Mouse (Mus musculus): ENCODE data around the gene Apba2. TPM values are rescaled to one million over a fixed set of nuclear protein-coding genes. Genes with fewer than 3 reads are reported as not detected.

Apba2 gene
- polyA plus RNA-seq, 1 experiment from 2014 or later, result 0.27 TPM

DNA sequence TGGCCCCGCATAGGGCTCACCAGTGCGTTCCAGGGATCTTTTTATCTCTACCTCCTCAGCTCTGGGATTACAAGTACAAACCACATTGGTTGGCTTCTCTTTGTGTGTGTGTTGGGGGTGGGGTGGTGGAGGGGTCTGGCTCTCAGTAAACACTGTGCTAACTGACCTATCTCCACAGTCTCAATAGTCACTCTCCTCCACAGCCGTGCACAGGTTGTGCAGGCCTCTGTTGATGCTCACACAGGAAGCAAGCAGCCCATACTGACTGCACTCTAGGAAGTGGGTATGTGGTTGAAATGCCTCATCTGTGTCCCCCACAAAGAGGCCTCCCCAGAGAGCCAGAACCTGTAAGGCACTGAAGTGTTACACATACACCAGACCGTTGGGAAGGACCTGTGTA, 131.7 kb downstream of the Apba2 start:
- DNase-seq (no peak), ATAC-seq (ENCODE audit: low read depth) (peak; percentile 54; the same call in 1 of the 2 replicates)
- Histone ChIP-seq H3K4me3 (replicated peaks) (no peak overlapping the region), H3K36me3 (no peaks in the 10 kb centered on the region), H3K27ac (no peak overlapping the region), H3K9ac (no peak overlapping the region), H3K27me3 (no peaks in the 10 kb centered on the region), H3K4me2 (no peak overlapping the region), H3K4me1 (replicated peaks) (no peaks in the 10 kb centered on the region), H3K9me3 (replicated peaks) (peaks cover 2% of the 10 kb centered on the region; the same call in 1 of the 2 replicates)
- 46% methylated on average over 4 of the region's 4 CpGs for WGBS (ENCODE audit: insufficient replicate concordance)

DNA sequence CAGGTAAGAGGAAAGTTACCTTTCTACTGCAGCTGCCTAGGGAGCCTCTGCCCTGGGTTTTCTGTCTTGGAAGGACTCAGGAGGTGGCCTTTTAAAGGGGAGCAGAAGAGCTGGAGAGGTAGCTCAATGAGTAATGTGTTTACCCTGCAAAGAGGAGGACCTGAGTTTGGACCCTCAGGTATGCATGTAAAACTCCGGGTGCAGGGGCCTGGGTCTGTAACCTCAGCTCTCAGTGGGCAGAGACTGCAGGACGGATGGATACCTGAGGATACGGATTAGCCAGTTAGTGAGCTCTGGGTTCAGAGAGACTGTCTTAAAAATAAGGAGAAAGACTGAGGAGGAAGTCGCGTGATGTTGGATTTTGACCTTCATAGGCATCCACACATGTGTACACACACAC, 132.4 kb downstream of the Apba2 start:
- Histone ChIP-seq H3K9me3 (replicated peaks) (peaks cover 2% of the 10 kb centered on the region; the same call in 1 of the 2 replicates), H3K4me2 (no peak overlapping the region), H3K4me3 (replicated peaks) (no peak overlapping the region), H3K9ac (no peak overlapping the region), H3K27ac (no peak overlapping the region), H3K36me3 (no peaks in the 10 kb centered on the region), H3K27me3 (no peaks in the 10 kb centered on the region), H3K4me1 (replicated peaks) (no peaks in the 10 kb centered on the region)
- DNase-seq (no peak), ATAC-seq (ENCODE audit: low read depth) (no peak)
- WGBS (ENCODE audit: insufficient replicate concordance), result 68% methylated on average over 5 of the region's 5 CpGs

DNA sequence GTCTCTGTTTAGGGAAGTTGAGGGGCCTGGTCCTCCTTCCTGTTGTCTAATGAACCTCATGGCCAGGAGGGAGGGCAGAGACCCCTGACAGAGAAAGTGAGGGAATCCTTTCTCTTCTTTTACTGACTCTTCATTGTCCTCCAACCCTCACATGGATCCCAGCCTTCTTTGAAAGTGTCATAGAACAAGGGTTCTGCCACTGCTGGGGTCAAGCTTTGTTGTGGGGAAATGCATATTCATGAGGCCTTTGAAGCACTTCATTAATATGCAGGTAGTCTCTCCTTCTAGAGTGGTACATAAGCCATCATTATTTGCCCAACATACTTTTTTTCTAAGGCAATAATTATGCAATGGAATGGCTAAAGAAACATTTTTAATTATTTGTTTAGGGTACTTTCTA, 133.0 kb downstream of the Apba2 start:
- no peak overlapping the region for H3K4me2 ChIP-seq
- no peaks in the 10 kb centered on the region for H3K27me3 ChIP-seq
- no peak overlapping the region for H3K27ac ChIP-seq
- no peaks in the 10 kb centered on the region for H3K36me3 ChIP-seq
- peaks cover 2% of the 10 kb centered on the region; the same call in 1 of the 2 replicates for H3K9me3 ChIP-seq (replicated peaks)
- H3K4me3 ChIP-seq (replicated peaks), result no peak overlapping the region
- no peak for DNase-seq
- no peak for ATAC-seq (ENCODE audit: low read depth)
- no peak overlapping the region for H3K9ac ChIP-seq
- H3K4me1 ChIP-seq (replicated peaks), result no peaks in the 10 kb centered on the region

DNA sequence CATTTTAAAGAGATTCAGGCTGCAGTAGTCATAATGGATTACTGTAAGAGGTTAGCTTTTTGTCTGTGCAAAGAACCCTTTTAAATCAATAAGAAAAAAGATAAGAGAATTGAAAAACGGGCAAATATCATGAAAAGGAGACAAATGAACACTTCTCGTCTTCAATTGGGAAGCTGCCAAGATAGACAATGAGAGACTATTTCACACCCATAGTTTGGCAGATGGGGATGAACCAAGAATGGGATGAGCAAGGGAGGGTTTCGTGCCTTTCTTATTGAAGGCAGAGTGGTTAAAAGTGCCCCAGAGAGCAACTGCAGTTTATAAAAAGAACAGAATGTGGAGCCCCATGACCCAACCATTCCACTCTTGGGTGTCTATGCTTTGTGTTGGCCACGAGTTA, 137.4 kb downstream of the Apba2 start:
- H3K27me3 ChIP-seq, result no peaks in the 10 kb centered on the region
- 52% methylated on average over 4 of the region's 4 CpGs for WGBS (ENCODE audit: insufficient replicate concordance)
- DNase-seq (no peak), ATAC-seq (ENCODE audit: low read depth) (no peak)
- no peak overlapping the region for H3K4me3 ChIP-seq (replicated peaks)
- no peaks in the 10 kb centered on the region for H3K36me3 ChIP-seq
- no peaks in the 10 kb centered on the region for H3K4me1 ChIP-seq (replicated peaks)
- H3K9ac ChIP-seq, result no peak overlapping the region
- peaks cover 2% of the 10 kb centered on the region; the same call in 1 of the 2 replicates for H3K9me3 ChIP-seq (replicated peaks)
- no peak overlapping the region for H3K4me2 ChIP-seq
- H3K27ac ChIP-seq, result no peak overlapping the region

DNA sequence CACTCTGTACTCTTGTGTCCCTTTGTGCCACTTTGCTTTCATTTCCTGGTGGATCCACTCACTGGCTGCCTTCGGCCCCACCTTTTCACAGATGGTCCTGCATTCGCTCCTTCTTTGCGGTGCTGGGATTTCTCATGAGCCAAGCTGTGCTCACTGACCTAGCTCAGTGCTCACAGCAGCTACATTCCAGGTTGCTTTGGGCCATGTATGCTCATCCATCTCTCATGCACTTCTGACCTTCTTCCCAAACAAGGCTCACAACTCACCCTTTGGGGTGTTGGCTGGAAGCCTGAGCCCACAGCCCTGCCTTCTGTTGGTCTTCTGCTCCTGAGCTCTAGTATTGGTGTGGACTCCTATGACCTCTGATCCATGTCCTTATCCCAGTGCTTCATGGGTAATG, 139.1 kb downstream of the Apba2 start:
- no peak for ATAC-seq (ENCODE audit: low read depth)
- Histone ChIP-seq H3K36me3 (no peaks in the 10 kb centered on the region), H3K9ac (no peak overlapping the region), H3K4me2 (no peak overlapping the region), H3K27me3 (no peaks in the 10 kb centered on the region), H3K4me1 (replicated peaks) (no peaks in the 10 kb centered on the region), H3K9me3 (replicated peaks) (no peaks in the 10 kb centered on the region), H3K4me3 (replicated peaks) (no peak overlapping the region), H3K27ac (no peak overlapping the region)
- DNase-seq, result no peak
- WGBS (ENCODE audit: insufficient replicate concordance), result 74% methylated on average over 3 of the region's 3 CpGs

DNA sequence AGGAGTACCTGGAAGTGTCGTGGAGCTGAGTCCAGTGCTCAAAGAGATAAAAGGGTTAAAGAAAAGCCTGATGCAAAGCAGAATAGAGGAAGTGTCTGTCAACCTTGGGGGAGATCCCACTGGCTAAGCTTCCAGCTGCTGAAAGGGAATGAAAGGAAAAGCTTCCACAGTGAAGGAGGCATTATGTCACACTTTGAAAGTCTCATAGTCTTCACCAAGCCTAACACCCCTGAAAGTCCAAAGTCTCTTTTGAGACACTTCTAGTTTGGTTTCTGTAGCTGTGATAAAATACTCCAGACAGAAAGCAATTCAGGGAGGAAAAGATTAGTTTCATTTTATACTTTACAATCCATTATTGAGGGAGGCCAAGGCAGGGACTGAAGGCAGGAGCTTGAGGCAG, 141.4 kb downstream of the Apba2 start:
- 29% methylated on average over 1 of the region's 1 CpGs for WGBS (ENCODE audit: insufficient replicate concordance)
- Histone ChIP-seq H3K4me3 (replicated peaks) (no peak overlapping the region), H3K4me2 (no peak overlapping the region), H3K27ac (no peak overlapping the region), H3K9me3 (replicated peaks) (no peaks in the 10 kb centered on the region), H3K36me3 (no peaks in the 10 kb centered on the region), H3K27me3 (no peaks in the 10 kb centered on the region), H3K4me1 (replicated peaks) (no peaks in the 10 kb centered on the region), H3K9ac (no peak overlapping the region)
- no peak for ATAC-seq (ENCODE audit: low read depth)
- no peak for DNase-seq

DNA sequence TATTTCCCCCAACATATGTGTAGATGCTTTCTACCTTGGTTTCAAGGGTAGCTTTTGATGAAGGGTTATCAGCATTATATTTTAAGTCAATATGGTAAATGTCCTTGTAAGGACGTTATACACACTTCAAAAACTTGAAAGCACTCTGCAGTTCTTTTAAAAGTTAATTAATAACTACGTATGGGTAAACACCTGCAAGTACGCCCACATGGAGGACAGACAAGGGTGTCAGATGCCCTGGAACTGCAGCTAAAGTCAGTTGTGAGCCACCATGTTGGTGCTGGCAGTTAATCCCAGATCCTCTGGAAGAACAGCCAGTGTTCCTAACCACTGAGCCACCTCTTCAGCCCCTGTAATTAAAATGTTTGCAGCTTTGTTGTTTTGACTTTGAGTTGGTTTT, 144.0 kb downstream of the Apba2 start:
- no peaks in the 10 kb centered on the region for H3K27me3 ChIP-seq
- ATAC-seq (ENCODE audit: low read depth) (no peak), DNase-seq (no peak)
- H3K4me2 ChIP-seq, result no peak overlapping the region
- H3K4me3 ChIP-seq (replicated peaks), result no peak overlapping the region
- H3K9ac ChIP-seq, result no peak overlapping the region
- no peaks in the 10 kb centered on the region for H3K36me3 ChIP-seq
- WGBS (ENCODE audit: insufficient replicate concordance), result 53% methylated on average over 3 of the region's 3 CpGs
- no peak overlapping the region for H3K27ac ChIP-seq
- no peaks in the 10 kb centered on the region for H3K9me3 ChIP-seq (replicated peaks)
- H3K4me1 ChIP-seq (replicated peaks), result no peaks in the 10 kb centered on the region

DNA sequence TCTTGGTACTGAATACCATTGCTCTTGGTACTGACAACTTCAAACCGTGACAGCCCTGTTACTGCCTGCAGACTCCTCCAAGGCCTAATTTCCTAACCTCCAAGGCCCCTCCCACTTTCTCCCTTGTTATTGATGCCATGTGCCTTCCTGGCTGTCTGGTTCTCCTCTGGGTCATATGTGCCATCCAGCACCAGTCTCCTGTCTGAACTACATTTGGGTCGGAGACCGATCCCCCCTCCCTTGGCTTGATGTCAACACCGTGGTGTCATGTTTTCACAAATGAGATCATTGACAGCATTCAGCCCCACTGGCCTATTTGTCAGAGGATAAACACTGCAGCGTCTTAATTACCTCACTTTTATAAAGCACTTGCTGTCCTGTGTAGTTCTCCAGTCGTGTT, 144.5 kb downstream of the Apba2 start:
- DNase-seq, result no peak
- 64% methylated on average over 6 of the region's 6 CpGs for WGBS (ENCODE audit: insufficient replicate concordance)
- ATAC-seq (ENCODE audit: low read depth), result no peak
- H3K4me2 ChIP-seq, result no peak overlapping the region
- H3K27me3 ChIP-seq, result no peaks in the 10 kb centered on the region
- H3K27ac ChIP-seq, result no peak overlapping the region
- H3K36me3 ChIP-seq, result no peaks in the 10 kb centered on the region
- H3K4me3 ChIP-seq (replicated peaks), result no peak overlapping the region
- H3K9ac ChIP-seq, result no peak overlapping the region
- no peaks in the 10 kb centered on the region for H3K9me3 ChIP-seq (replicated peaks)
- H3K4me1 ChIP-seq (replicated peaks), result no peaks in the 10 kb centered on the region

DNA sequence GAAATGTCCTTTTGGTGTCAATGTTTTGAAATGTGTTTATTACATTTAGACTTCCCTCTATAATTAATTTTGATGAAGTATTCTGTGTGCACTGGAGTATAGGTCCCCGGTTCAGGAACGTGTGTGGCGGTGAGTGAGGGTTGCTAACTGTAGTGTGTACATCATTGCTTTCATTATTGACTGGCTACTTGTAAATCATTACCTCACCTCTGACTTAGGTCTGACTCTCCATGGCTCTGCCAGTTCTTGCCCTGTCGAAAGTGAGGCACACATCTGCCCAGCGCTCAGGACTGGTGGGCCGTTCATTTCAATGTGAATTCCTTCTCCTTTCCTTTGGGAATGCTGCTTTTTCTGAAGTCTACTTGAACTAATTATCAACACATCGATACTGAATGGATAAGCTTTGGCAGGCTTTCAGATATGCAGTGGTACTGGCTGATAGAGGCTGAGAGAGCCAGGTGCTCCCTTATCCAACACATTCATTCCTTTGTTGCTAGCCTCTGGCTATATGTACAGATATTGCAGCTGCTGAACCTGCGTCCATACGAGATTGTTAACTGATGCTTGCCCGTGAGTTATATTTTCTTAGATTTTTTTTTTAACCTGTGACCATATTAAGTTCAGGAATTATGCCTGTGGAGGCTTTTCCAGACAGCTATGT, 147.6 kb downstream of the Apba2 start:
- Histone ChIP-seq H3K4me3 (replicated peaks) (no peak overlapping the region), H3K27ac (no peak overlapping the region), H3K36me3 (no peaks in the 10 kb centered on the region), H3K9ac (no peak overlapping the region), H3K27me3 (no peaks in the 10 kb centered on the region), H3K4me2 (no peak overlapping the region), H3K4me1 (replicated peaks) (no peaks in the 10 kb centered on the region), H3K9me3 (replicated peaks) (no peaks in the 10 kb centered on the region)
- ATAC-seq (ENCODE audit: low read depth), result 0 out of 2 replicates have a peak, but pooled peaks have one; percentile 54
- 66% methylated on average over 10 of the region's 10 CpGs for WGBS (ENCODE audit: insufficient replicate concordance)
- no peak for DNase-seq

DNA sequence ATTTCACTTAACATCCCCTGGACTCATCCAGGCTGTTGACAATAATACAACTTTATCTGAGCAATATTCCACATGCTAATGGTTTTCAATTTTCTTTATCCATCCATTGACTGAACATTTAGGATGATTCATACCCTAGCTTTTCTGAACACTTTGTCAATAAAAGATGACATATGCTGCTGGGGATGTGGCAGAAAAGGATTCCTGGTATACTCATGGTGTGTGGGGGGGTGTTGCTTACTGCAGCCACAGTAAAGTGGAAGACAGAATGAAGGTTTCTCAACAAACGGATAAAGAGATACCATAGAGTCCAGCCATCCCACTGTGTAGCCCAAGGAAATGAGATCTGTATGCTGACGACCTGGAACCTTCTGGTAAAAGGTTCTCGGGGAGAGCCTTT, 150.5 kb downstream of the Apba2 start:
- H3K36me3 ChIP-seq, result no peaks in the 10 kb centered on the region
- H3K4me2 ChIP-seq, result no peak overlapping the region
- no peak overlapping the region for H3K9ac ChIP-seq
- no peaks in the 10 kb centered on the region for H3K4me1 ChIP-seq (replicated peaks)
- ATAC-seq (ENCODE audit: low read depth) (no peak), DNase-seq (no peak)
- WGBS (ENCODE audit: insufficient replicate concordance), result 58% methylated on average over 3 of the region's 3 CpGs
- H3K9me3 ChIP-seq (replicated peaks), result no peaks in the 10 kb centered on the region
- no peaks in the 10 kb centered on the region for H3K27me3 ChIP-seq
- no peak overlapping the region for H3K27ac ChIP-seq
- H3K4me3 ChIP-seq (replicated peaks), result no peak overlapping the region

DNA sequence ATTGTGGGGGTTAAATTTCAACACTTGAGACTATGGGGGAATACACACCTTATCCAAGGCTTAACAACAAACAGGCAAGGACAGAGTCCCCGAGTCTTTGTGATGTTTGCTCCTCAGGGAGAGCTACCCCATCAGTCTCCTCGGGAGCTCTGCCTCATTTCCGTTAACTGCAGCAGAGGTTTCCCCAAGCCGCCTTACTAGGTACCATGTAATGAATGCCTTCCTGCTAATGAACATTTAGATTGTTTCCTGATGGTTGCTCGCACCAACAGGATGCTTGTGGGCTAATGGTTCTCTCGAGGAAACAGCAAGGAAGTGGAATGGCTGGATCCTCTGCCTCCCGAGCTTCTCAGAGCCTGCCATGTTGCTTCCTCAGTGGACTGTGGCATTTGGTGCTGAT, 155.3 kb downstream of the Apba2 start:
- Histone ChIP-seq H3K4me1 (replicated peaks) (no peaks in the 10 kb centered on the region), H3K27ac (no peak overlapping the region), H3K9ac (no peak overlapping the region), H3K4me3 (replicated peaks) (no peak overlapping the region), H3K4me2 (no peak overlapping the region), H3K9me3 (replicated peaks) (no peaks in the 10 kb centered on the region), H3K36me3 (no peaks in the 10 kb centered on the region), H3K27me3 (no peaks in the 10 kb centered on the region)
- 25% methylated on average over 7 of the region's 7 CpGs for whole genome bisulfite sequencing (ENCODE audit: insufficient replicate concordance)
- DNase-seq (no peak), ATAC-seq (ENCODE audit: low read depth) (no peak)

DNA sequence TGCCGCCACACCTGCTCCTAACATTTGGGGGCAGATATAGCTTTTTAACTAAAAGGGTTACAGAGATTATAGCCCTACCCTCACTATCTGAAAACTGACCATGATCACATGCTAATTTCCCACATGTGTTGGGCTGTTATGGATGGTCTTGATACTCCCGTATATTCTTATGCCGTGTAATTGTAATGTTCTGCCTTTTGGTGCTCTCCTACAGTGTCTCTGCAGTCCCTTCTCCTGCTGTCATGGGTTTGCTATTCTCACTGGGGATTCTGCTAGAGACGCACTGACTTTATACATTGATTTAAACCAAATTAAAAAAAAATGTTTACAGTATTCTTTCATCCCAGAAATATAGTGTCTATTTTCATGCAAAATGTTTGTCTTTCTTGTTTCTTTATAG, 157.4 kb downstream of the Apba2 start:
- Histone ChIP-seq H3K36me3 (no peaks in the 10 kb centered on the region), H3K27me3 (no peaks in the 10 kb centered on the region), H3K4me2 (no peak overlapping the region), H3K9ac (no peak overlapping the region), H3K4me3 (replicated peaks) (no peak overlapping the region), H3K4me1 (replicated peaks) (no peaks in the 10 kb centered on the region), H3K27ac (no peak overlapping the region), H3K9me3 (replicated peaks) (no peaks in the 10 kb centered on the region)
- 79% methylated on average over 4 of the region's 4 CpGs for WGBS (ENCODE audit: insufficient replicate concordance)
- no peak for ATAC-seq (ENCODE audit: low read depth)
- DNase-seq, result no peak

Measured in liver, embryonic 13.5 days (tissue).